In genomic region chr5:125876296-125876695, GRCm38 (mm10) we compare ENCODE assay signal across 14 mouse cellular contexts.
DNase-seq lines count a peak whose midpoint lies in the region; TF ChIP-seq lines count a peak whose summit lies in the region.
"Had no signal": no experiment of that assay in that cellular context is flagged by ENCODE, and none has a peak within 500 bp of the region (broad histone marks: within the 10 kb centered on the region; RNA-seq: fewer than 3 reads in every experiment).

No protein-coding gene starts in this region.

- TF ChIP-seq POLR2A in brain, embryonic 14.5 days (IDR thresholded peaks at IDR 0.05; ENCODE audit: borderline replicate concordance, extremely low read depth, insufficient read depth, insufficient read length, poor library complexity, severe bottlenecking), result no peak

- intact Hi-C loops in gastrocnemius, postnatal 36 days (cut with DNase I), result no loop called here
- intact Hi-C loops in left cerebral cortex, postnatal 14 days (cut with DNase I), result no loop called here

- TF ChIP-seq CTCF in brain, embryonic 14.5 days (IDR thresholded peaks at IDR 0.05; ENCODE audit: borderline replicate concordance, extremely low read depth, insufficient read depth, insufficient read length), result no peak

- peak; percentile 3 for DNase-seq in gastrocnemius, adult 18-20 months (ENCODE audit: low spot score)
- no peak for DNase-seq in gastrocnemius, postnatal 36 days
- DNase-seq in retina, postnatal 1 day, result peak; percentile 34
- DNase-seq in retina, embryonic 14.5 days (ENCODE audit: low spot score), result no peak
- peak; percentile 9 for DNase-seq in brain, embryonic 14.5 days (ENCODE audit: low read depth)
- DNase-seq in left cerebral cortex, postnatal 14 days (ENCODE audit: low spot score in 2 of 2), result no peak
- DNase-seq in spleen, postnatal 14 days (ENCODE audit: low spot score in 2 of 2), result no peak
- DNase-seq: adrenal gland, adult 2 months; adrenal gland, postnatal 25 days; cerebellum, adult 11 months; cerebellum, adult 8-10 months; cerebellum, postnatal 14 days; embryo, embryonic 11 days; heart, adult 2 months had no signal

Comparison
In these comparisons a context has a peak if more than half of its experiments do, and no peak if none do; other contexts are left out.
1. DNase-seq: peak in gastrocnemius, adult 18-20 months (single experiment), retina, postnatal 1 day (single experiment) and brain, embryonic 14.5 days (single experiment); none in gastrocnemius, postnatal 36 days (0 of 2), retina, embryonic 14.5 days (single experiment), left cerebral cortex, postnatal 14 days (0 of 2) and spleen, postnatal 14 days (0 of 2).